Mouse (Mus musculus) G1E (cell line): ENCODE measurements around the gene Cptp. TPM values are rescaled to one million over a fixed set of nuclear protein-coding genes. Genes with fewer than 3 reads are reported as not detected.

Experiments
- ATAC-seq: 2 replicates; pipeline ENCODE4 v1.8.0; 2016; ENCODE audit warnings: mild to moderate bottlenecking; ENCODE audit not compliant: insufficient number of reproducible peaks, poor library complexity, low FRiP score, severe bottlenecking; ENCODE audit errors: extremely low read depth
- DNase-seq: peaks from one replicate; pipeline ENCODE4 v3.0.0; 2012; ENCODE audit warnings: low spot score
- H3K27me3 ChIP-seq: 2 replicates; pipeline ENCODE4 v1.6.1; 2012; ENCODE audit warnings: mild to moderate bottlenecking, low read length, inconsistent platforms; ENCODE audit not compliant: insufficient read depth
- H3K36me3 ChIP-seq: replicated peaks from 2 replicates; pipeline ENCODE3; 2012; ENCODE audit warnings: mild to moderate bottlenecking, inconsistent platforms
- H3K4me1 ChIP-seq: 2 replicates; pipeline ENCODE4 v1.6.1; 2012; ENCODE audit warnings: low read depth, low read length, inconsistent platforms, mixed read lengths; ENCODE audit not compliant: insufficient read depth
- H3K4me3 ChIP-seq: 2 replicates; pipeline ENCODE4 v1.5.1; 2012; ENCODE audit warnings: low read depth, mild to moderate bottlenecking, inconsistent platforms, low read length, moderate library complexity, mixed read lengths
- H3K9me3 ChIP-seq: replicated peaks from 2 replicates; pipeline ENCODE4 v1.6.1; 2012; ENCODE audit warnings: inconsistent platforms
- CTCF ChIP-seq: IDR thresholded peaks from 2 replicates; pipeline ENCODE4 v1.5.1; 2012; ENCODE audit warnings: low read depth, low read length, inconsistent platforms, mixed read lengths
- GATA1 ChIP-seq: IDR thresholded peaks from 2 replicates; pipeline ENCODE4 v1.6.1; 2012; ENCODE audit warnings: borderline replicate concordance, low read length, inconsistent platforms, mixed read lengths
- GATA2 ChIP-seq: IDR thresholded peaks from 2 replicates; pipeline ENCODE4 v1.6.1; 2012; ENCODE audit warnings: low read depth, low read length, inconsistent platforms, borderline replicate concordance
- POLR2AphosphoS5 ChIP-seq: IDR thresholded peaks from 2 replicates; pipeline ENCODE4 v1.6.1; 2012; ENCODE audit warnings: low read depth, low read length, inconsistent platforms; ENCODE audit not compliant: insufficient replicate concordance
- TAL1 ChIP-seq: conservative IDR thresholded peaks from 2 replicates; pipeline ENCODE4 v1.6.1; 2012; ENCODE audit warnings: low read depth, low read length, inconsistent platforms, mixed read lengths
- polyA plus RNA-seq: library from polyadenylated mRNA; stranded (reverse); fragments of >175 nt; gene quantifications from 2 replicates; pipeline ENCODE4 v1.2.3, GENCODE M21; 2012
- total RNA-seq, 2 experiments: library from RNA; stranded (forward) in 1 of 2; stranded (reverse) in 1 of 2; fragments of 200-1000 nt in 1 of 2; fragments of >200 nt in 1 of 2; fragmentation: Nextera tagmentation in 1 of 2; gene quantifications; 2 replicates each; pipeline ENCODE4 v1.2.3; 2014 to 2017

Cptp gene
- total and polyA plus RNA-seq, 3 experiments: 3.6 to 9.3 (median 6.7) TPM

DNA sequence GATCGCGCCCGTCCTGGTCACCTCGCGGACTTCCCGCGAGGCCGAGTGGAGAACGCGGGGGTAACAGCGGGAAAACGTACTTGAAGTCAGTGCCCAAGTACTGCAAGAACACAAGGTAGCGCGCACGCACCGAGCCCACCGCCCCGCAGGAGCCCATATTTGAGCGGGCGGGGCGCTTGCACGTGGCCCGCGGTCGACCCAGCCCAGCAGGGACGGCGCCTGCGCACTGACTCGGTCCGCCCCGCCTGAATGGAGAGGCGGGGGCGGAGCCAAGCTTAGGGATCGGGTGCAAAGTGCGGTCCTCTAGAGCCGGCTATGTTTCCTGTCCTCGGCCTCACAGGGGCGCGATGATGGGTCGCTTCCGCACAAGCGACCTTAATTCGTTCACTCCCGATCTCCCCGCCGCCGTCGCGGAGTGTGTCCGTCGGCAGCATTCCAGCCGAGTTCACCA lies 22.3 kb upstream of the Cptp start, which contains the start of the genes Pusl1 and Acap3:
Pusl1 (minus strand) TSS at position 231 of the 451 bp plus-strand sequence.
Acap3 (plus strand) TSS at position 272 of the 451 bp plus-strand sequence.
- peaks cover 63% of the 10 kb centered on the region for H3K4me1 ChIP-seq
- peaks cover 69% of the 10 kb centered on the region for H3K36me3 ChIP-seq
- peak; percentile 36 for ATAC-seq
- no peaks in the 10 kb centered on the region for H3K9me3 ChIP-seq
- no peaks in the 10 kb centered on the region for H3K27me3 ChIP-seq
- no peak for TF ChIP-seq GATA2
- no peak for TF ChIP-seq POLR2AphosphoS5
- TF ChIP-seq TAL1: no peak
- no peak for TF ChIP-seq GATA1
- no peak for TF ChIP-seq CTCF
- peak within 1 kb of the TSS; percentile 90 for H3K4me3 ChIP-seq
- peak; percentile 88 for DNase-seq

DNA sequence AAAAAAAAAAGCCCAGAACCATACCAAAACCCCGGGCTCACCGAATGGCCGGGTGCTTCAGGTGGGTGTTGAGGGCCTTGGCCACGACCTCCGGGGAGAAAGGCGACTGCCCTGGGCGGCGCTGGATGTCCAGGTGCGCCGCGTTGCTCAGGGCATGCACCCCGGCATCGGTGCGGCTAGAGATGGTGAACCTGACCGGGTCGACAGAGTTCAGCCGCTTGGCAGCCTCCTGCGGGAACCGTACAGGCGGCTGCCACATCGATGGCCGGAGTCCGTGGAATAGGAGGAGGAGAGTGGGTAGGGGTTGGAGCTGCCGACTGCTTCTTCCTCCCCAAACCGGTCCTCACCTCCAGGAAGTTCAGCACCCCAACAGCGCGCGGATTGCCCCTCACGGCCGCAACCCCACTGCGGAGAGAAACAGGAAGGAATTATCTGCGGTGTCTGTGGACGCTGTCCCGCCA lies 21.8 kb upstream of the Cptp start:
- Histone ChIP-seq H3K36me3 (peaks cover 69% of the 10 kb centered on the region), H3K4me3 (peak overlapping the region; percentile 90), H3K4me1 (peaks cover 66% of the 10 kb centered on the region), H3K9me3 (no peaks in the 10 kb centered on the region), H3K27me3 (no peaks in the 10 kb centered on the region)
- ATAC-seq (no peak), DNase-seq (no peak)
- no peak for TF ChIP-seq GATA2

DNA sequence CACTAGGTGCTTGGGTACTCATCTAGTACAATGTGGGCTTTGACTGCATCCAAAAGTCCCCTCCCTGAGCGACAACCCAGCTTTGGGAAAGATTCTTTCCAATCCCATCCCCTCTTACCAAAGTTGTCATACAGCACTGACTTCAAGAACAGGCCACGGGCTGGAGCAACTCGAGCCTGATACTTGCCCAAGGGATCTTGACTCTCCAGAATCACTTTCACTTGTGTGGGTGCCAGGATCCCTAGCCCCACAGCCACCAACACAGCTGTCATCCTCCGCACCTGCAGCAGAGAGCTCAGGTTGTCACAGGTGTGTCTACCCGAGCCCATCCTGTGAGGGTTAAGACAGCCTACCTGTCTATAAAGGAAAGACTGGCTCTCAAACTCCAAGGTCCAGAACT lies 20.1 kb upstream of the Cptp start:
- Histone ChIP-seq H3K4me3 (no peak overlapping the region), H3K36me3 (peaks cover 68% of the 10 kb centered on the region), H3K4me1 (peaks cover 53% of the 10 kb centered on the region), H3K27me3 (no peaks in the 10 kb centered on the region), H3K9me3 (no peaks in the 10 kb centered on the region)
- ATAC-seq: no peak
- TF ChIP-seq POLR2AphosphoS5 (no peak), GATA2 (no peak), GATA1 (no peak), CTCF (no peak), TAL1 (no peak)
- DNase-seq: no peak

DNA sequence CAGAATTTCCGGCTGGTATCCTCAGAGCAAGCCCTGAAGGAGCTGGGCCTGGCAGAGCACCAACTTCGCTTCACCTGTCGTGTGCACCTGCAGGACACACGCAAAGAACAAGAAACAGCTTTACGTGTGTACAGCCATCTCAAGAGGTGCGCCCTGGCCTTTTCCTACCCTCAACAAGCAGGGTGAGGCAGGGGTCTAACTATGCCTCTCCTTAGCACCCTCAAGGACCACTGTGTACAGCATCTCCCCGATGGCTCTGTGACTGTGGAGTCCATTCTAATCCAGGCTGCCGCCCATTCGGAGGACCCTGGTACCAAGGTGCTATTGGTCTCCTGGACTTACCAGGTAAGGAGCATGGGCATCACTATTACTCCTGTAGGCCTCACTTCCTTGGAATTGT lies 18.9 kb upstream of the Cptp start:
- no peak for TF ChIP-seq CTCF
- TF ChIP-seq POLR2AphosphoS5: no peak
- peaks cover 75% of the 10 kb centered on the region for H3K36me3 ChIP-seq
- H3K9me3 ChIP-seq: no peaks in the 10 kb centered on the region
- ATAC-seq: no peak
- DNase-seq: no peak
- no peak overlapping the region for H3K4me3 ChIP-seq
- H3K4me1 ChIP-seq: peaks cover 42% of the 10 kb centered on the region
- H3K27me3 ChIP-seq: no peaks in the 10 kb centered on the region

DNA sequence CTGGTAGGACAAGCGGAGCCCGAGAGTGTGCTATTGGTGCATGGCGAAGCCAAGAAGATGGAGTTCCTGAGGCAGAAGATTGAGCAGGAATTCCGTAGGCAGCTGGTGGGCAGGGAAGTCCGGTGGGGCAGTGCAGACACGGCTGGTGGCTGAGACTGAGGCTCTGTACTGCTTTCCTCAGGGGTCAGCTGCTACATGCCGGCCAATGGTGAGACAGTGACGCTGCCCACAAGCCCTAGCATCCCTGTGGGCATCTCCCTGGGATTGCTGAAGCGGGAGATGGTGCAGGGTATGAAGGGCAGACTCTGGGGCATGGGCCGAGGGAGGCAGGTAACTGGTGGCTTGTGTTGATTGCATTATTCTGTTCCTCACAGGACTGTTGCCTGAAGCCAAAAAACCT lies 18.4 kb upstream of the Cptp start:
- H3K27me3 ChIP-seq: no peaks in the 10 kb centered on the region
- TF ChIP-seq GATA1 (no peak), GATA2 (no peak), CTCF (no peak), POLR2AphosphoS5 (no peak), TAL1 (no peak)
- H3K9me3 ChIP-seq: no peaks in the 10 kb centered on the region
- peaks cover 37% of the 10 kb centered on the region for H3K4me1 ChIP-seq
- DNase-seq (no peak), ATAC-seq (no peak)
- no peak overlapping the region for H3K4me3 ChIP-seq
- peaks cover 79% of the 10 kb centered on the region for H3K36me3 ChIP-seq

DNA sequence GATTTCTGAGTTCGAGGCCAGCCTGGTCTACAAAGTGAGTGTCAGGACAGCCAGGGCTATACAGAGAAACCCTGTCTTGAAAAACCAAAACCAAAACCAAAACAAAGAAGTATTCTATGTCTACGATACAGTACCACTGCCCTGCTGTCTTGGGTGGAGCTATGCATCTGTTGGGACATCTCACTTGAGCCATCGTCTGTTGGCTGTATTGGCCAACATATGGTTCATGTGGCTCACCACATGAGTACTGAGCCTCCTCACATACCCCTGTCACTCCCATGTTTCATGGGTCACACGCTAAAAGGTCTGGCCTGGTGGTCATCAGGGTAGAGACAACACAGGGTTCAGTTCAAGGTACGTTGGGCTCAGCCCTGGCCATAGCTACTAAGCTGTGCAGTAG lies 17.1 kb upstream of the Cptp start:
- no peaks in the 10 kb centered on the region for H3K9me3 ChIP-seq
- no peak overlapping the region for H3K4me3 ChIP-seq
- TF ChIP-seq GATA1: no peak
- peaks cover 30% of the 10 kb centered on the region for H3K4me1 ChIP-seq
- H3K27me3 ChIP-seq: no peaks in the 10 kb centered on the region
- no peak for ATAC-seq
- H3K36me3 ChIP-seq: peaks cover 84% of the 10 kb centered on the region
- DNase-seq: no peak

DNA sequence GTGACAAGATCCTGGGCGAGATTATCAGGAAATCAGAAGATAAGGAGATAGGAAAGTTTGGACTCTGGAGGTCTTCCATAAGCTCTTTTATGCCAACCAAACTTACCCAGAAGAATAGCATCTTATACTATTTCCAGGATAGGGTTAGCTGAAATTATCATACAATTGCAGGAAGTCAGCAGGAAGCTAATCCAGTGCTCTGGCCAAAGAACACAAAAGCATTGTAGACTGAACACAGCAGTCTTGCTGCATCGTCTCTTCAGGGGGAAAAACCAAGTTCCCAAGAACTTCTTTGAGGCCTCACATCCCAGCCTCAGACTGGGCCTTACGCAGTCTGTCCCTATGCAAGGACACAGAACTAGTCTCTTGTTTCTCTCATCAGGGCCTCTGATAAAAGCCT lies 14.3 kb upstream of the Cptp start:
- ATAC-seq (no peak), DNase-seq (no peak)
- H3K9me3 ChIP-seq: no peaks in the 10 kb centered on the region
- no peak overlapping the region for H3K4me3 ChIP-seq
- H3K36me3 ChIP-seq: peaks cover 74% of the 10 kb centered on the region
- TF ChIP-seq GATA2 (no peak), GATA1 (no peak), POLR2AphosphoS5 (no peak), TAL1 (no peak), CTCF (no peak)
- no peaks in the 10 kb centered on the region for H3K27me3 ChIP-seq
- H3K4me1 ChIP-seq: peaks cover 9% of the 10 kb centered on the region; the same call in 1 of the 2 replicates
